Comparison of ENCODE assay signal across 14 mouse cellular contexts in the genomic region with DNA sequence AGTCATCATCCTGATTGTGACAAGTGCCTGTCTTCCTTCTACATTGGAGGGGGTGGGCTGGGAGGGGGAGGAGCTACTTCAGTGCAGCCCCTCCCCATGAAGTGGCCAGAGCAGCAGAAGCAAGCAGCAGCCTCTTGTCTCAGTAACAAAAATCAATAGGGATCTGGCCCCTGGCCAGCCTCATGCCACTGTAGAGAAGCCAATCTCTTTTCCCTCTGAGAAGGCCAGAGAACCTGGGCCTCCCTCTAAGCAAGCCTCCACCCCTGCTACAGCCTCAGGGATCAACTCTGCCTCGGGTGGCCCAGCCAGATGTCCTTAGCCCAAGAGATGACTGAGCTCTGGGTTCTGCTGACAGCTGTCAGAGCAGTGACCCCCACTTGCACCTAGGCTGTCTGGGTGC.
DNase-seq lines count a peak whose midpoint lies in the region; ATAC-seq and TF ChIP-seq lines count a peak whose summit lies in the region.
"Had no signal": no experiment of that assay in that cellular context is flagged by ENCODE, and none has a peak within 500 bp of the region (broad histone marks: within the 10 kb centered on the region; RNA-seq: fewer than 3 reads in every experiment).

No protein-coding gene starts in this region.

- no peak for TF ChIP-seq CTCF in liver, postnatal 0 days (IDR thresholded peaks at IDR 0.05; ENCODE audit: low read depth)
- TF ChIP-seq CTCF in midbrain, postnatal 0 days (IDR thresholded peaks at IDR 0.05): no peak

- no peaks in the 10 kb centered on the region for H3K27me3 ChIP-seq in liver, postnatal 0 days (ENCODE audit: insufficient read depth, low read length)
- 0 out of 2 replicates have a peak, but pooled peaks cover 2% of the 10 kb centered on the region for H3K27me3 ChIP-seq in liver, embryonic 11.5 days (replicated peaks; ENCODE audit: control insufficient read depth, insufficient read depth, low read length)
- no peaks in the 10 kb centered on the region for H3K27me3 ChIP-seq in midbrain, postnatal 0 days (ENCODE audit: insufficient read depth, low read length)
- peaks cover 13% of the 10 kb centered on the region for H3K27me3 ChIP-seq in forebrain, embryonic 12.5 days

- 6% methylated on average over 1 of the region's 1 CpGs for WGBS in liver, postnatal 0 days (ENCODE audit: insufficient replicate concordance)
- WGBS in liver, embryonic 11.5 days: 47% methylated on average over 1 of the region's 1 CpGs
- 22% methylated on average over 1 of the region's 1 CpGs for WGBS in midbrain, postnatal 0 days
- WGBS in forebrain, embryonic 12.5 days: 27% methylated on average over 1 of the region's 1 CpGs

- H3K27ac ChIP-seq in liver, postnatal 0 days (ENCODE audit: low read depth): no peak overlapping the region
- no peak overlapping the region for H3K27ac ChIP-seq in liver, embryonic 11.5 days (ENCODE audit: low read depth, low read length)
- H3K27ac ChIP-seq in midbrain, postnatal 0 days (ENCODE audit: low read depth, low read length): no peak overlapping the region
- H3K27ac ChIP-seq in forebrain, embryonic 12.5 days: no peak overlapping the region

- peak; percentile 37 to 57 for DNase-seq in cerebellum, postnatal 14 days
- DNase-seq in cerebellum, postnatal 4 days (ENCODE audit: low spot score in 2 of 2): no peak
- DNase-seq in liver, postnatal 0 days: peak; percentile 62
- DNase-seq in liver, embryonic 11.5 days (ENCODE audit: low spot score): no peak
- DNase-seq in adipocyte (ENCODE audit: low spot score): peak; percentile 42
- DNase-seq in midbrain, postnatal 0 days (ENCODE audit: low spot score): peak; percentile 33
- no peak for DNase-seq in frontal cortex, postnatal 25 days (ENCODE audit: low spot score in 2 of 2)
- DNase-seq: cerebellum, adult 11-12 months; heart, adult 18-20 months; kidney, postnatal 14 days had no signal

- no peaks in the 10 kb centered on the region for H3K9me3 ChIP-seq in liver, postnatal 0 days (ENCODE audit: low read length)
- peaks cover 5% of the 10 kb centered on the region; the same call in 1 of the 2 replicates for H3K9me3 ChIP-seq in liver, embryonic 11.5 days (ENCODE audit: control insufficient read depth, low read length)
- no peaks in the 10 kb centered on the region for H3K9me3 ChIP-seq in midbrain, postnatal 0 days (ENCODE audit: low read length)
- H3K9me3 ChIP-seq in forebrain, embryonic 12.5 days: peaks cover 6% of the 10 kb centered on the region; the same call in 1 of the 2 replicates

- no peak overlapping the region for H3K9ac ChIP-seq in liver, postnatal 0 days (replicated peaks)
- no peak overlapping the region for H3K9ac ChIP-seq in liver, embryonic 11.5 days (ENCODE audit: low read depth, low read length)
- no peak overlapping the region for H3K9ac ChIP-seq in midbrain, postnatal 0 days (replicated peaks; ENCODE audit: low read length, poor library complexity, severe bottlenecking)
- no peak overlapping the region for H3K9ac ChIP-seq in forebrain, embryonic 12.5 days

- peaks cover 5% of the 10 kb centered on the region; the same call in 1 of the 2 replicates for H3K4me1 ChIP-seq in liver, postnatal 0 days (ENCODE audit: insufficient read depth)
- H3K4me1 ChIP-seq in liver, embryonic 11.5 days (replicated peaks; ENCODE audit: control insufficient read depth, insufficient read depth, low read length): peaks cover 5% of the 10 kb centered on the region
- no peaks in the 10 kb centered on the region for H3K4me1 ChIP-seq in midbrain, postnatal 0 days (ENCODE audit: insufficient read depth, low read length)
- H3K4me1 ChIP-seq in forebrain, embryonic 12.5 days: peaks cover 15% of the 10 kb centered on the region

- ATAC-seq in liver, postnatal 0 days: no peak
- ATAC-seq in liver, embryonic 11.5 days (replicated peaks; ENCODE audit: low FRiP score): no peak
- no peak for ATAC-seq in midbrain, postnatal 0 days (ENCODE audit: low FRiP score)
- ATAC-seq in forebrain, embryonic 12.5 days (ENCODE audit: low FRiP score): no peak
- ATAC-seq: forebrain, embryonic 14.5 days; inflammation-experienced regulatory T-cells, adult 6 months had no signal

- no peak for TF ChIP-seq EP300 in liver, postnatal 0 days (IDR thresholded peaks at IDR 0.05; ENCODE audit: low read depth)

- no peaks in the 10 kb centered on the region for H3K36me3 ChIP-seq in liver, postnatal 0 days (replicated peaks; ENCODE audit: insufficient read depth, low read length)
- H3K36me3 ChIP-seq in liver, embryonic 11.5 days (ENCODE audit: control insufficient read depth, insufficient read depth, low read length): no peaks in the 10 kb centered on the region
- H3K36me3 ChIP-seq in midbrain, postnatal 0 days (ENCODE audit: insufficient read depth, low read length): no peaks in the 10 kb centered on the region; the same call in 1 of the 2 replicates
- no peaks in the 10 kb centered on the region for H3K36me3 ChIP-seq in forebrain, embryonic 12.5 days (replicated peaks)

- H3K4me2 ChIP-seq in liver, postnatal 0 days (ENCODE audit: low read depth, low read length): no peak overlapping the region
- no peak overlapping the region for H3K4me2 ChIP-seq in liver, embryonic 11.5 days
- no peak overlapping the region for H3K4me2 ChIP-seq in midbrain, postnatal 0 days (ENCODE audit: low read depth, low read length, poor library complexity, severe bottlenecking)
- no peak overlapping the region for H3K4me2 ChIP-seq in forebrain, embryonic 12.5 days

- no peak overlapping the region for H3K4me3 ChIP-seq in liver, postnatal 0 days (ENCODE audit: low read depth, low read length)
- no peak overlapping the region for H3K4me3 ChIP-seq in liver, embryonic 11.5 days (ENCODE audit: low read depth, low read length)
- H3K4me3 ChIP-seq in midbrain, postnatal 0 days (ENCODE audit: low read depth, low read length): no peak overlapping the region
- H3K4me3 ChIP-seq in forebrain, embryonic 12.5 days (replicated peaks): no peak overlapping the region
- H3K4me3 ChIP-seq: myocyte had no signal

Comparison
In these comparisons a context has a peak if more than half of its experiments do, and no peak if none do; other contexts are left out.
1. DNase-seq: peak in cerebellum, postnatal 14 days (2 of 2), liver, postnatal 0 days (single experiment), adipocyte (single experiment) and midbrain, postnatal 0 days (single experiment); none in cerebellum, postnatal 4 days (0 of 2), liver, embryonic 11.5 days (single experiment) and frontal cortex, postnatal 25 days (0 of 2).